Mouse (Mus musculus) spleen, adult 2 months (tissue): ENCODE results near the gene Upf3b.

Experiments used
- CTCF ChIP-seq: fragments of 200-500 bp; IDR thresholded peaks from 2 replicates; pipeline ENCODE4 v1.5.1; 2011; ENCODE audit warnings: mild to moderate bottlenecking, inconsistent platforms; ENCODE audit not compliant: insufficient read depth, insufficient read length, insufficient replicate concordance; ENCODE audit errors: extremely low read depth
- POLR2A ChIP-seq: fragments of 200-500 bp; IDR thresholded peaks from 2 replicates; pipeline ENCODE4 v1.6.1; 2011; ENCODE audit warnings: low read depth, low read length, inconsistent platforms

- TF ChIP-seq CTCF (no peak), POLR2A (peak; percentile 69)
These were observed 25.0 kb downstream of the Upf3b start, which contains the start of gene Rpl39 for GRCm38 (mm10) chrX:37084927-37085660.
